Mouse (Mus musculus): ENCODE measurements at regions not wholly inside any gene's neighbourhood (a gene's known extent, or its start where the extent isn't known, plus 50 kb on each side); places are given as distances from the start of the nearest gene placed in this dataset.

DNA sequence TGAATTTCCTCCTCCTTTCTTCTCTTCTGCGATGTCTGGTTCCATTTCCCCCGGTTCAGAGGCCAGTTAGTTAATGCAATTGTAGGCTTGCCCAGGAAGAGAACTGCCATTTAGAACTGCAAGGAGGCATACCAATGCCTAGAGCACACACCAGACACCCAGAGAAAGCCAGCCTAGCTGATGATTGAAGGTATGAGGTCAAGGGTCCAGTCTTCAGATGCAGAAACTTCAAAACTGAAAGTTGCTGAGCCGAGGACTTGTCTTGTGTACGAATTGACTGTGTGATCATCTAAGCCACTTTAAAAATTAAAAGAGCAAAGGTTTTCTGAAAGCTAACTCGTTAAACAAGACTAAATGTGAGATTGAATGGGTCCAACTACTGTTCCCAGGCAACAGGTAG, 542.5 kb upstream of the Map3k7 start:
- TF ChIP-seq CTCF (IDR thresholded peaks at IDR 0.05; ENCODE audit: low read depth) (no peak), EP300 (optimal IDR thresholded peaks at IDR 0.05) (no peak)
